Mouse (Mus musculus): ENCODE measurements around the gene Wipi1.

DNA sequence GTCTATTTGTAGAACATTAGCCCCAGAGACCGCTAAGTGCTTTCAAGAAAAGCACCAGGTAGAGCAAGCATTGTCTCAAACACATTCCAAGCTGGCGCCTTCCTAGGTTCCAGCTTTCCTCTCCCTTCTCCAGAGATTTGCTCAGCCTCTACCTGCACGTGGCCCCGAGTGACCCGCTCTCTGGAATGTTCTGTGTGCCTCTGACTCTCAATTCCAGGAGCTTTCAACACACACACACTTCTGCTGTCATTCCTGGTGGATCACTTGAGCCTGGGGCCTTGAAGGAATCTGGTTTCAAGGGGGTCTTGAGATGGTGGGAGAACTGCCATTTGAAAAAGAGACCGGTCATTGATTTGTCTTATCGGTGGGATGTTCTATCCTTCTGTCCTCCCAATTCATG, 11.5 kb upstream of the Wipi1 start:
- no peak for TF ChIP-seq CTCF (IDR thresholded peaks at IDR 0.05; ENCODE audit: borderline replicate concordance, control insufficient read depth, extremely low read depth, insufficient read depth, low read length, poor library complexity)
- TF ChIP-seq POLR2A (IDR thresholded peaks at IDR 0.05; ENCODE audit: control insufficient read depth, extremely low read depth, insufficient read depth, low read length, poor library complexity) = no peak
